Mouse (Mus musculus) right cerebral cortex, postnatal 4 days (tissue): ENCODE measurements at regions not wholly inside any gene's neighbourhood (a gene's known extent, or its start where the extent isn't known, plus 50 kb on each side); places are given as distances from the start of the nearest gene placed in this dataset.
A peak's percentile ranks its signal among the peaks of the same experiment; 100 is the strongest.

Experiments used
- DNase-seq: peaks from one replicate; pipeline ENCODE4 v3.0.0-alpha.2; 2022

- DNase-seq = no peak
Observed at GRCm38 (mm10) chr9:99800076-99800475, 75.9 kb downstream of the Sox14 start.

GRCm38 (mm10) chr9:99799387-99800021 is 76.5 kb downstream of the Sox14 start:
- DNase-seq = peak; percentile 17

GRCm38 (mm10) chr9:99797066-99797770 is 78.8 kb downstream of the Sox14 start:
- no peak for DNase-seq

- no peak for DNase-seq
Observed at GRCm38 (mm10) chr9:99792700-99793099, 75.6 kb upstream of the Cldn18 start.

GRCm38 (mm10) chr9:99786864-99787263 is 69.8 kb upstream of the Cldn18 start:
- DNase-seq = no peak

GRCm38 (mm10) chr9:99783156-99783555 is 66.1 kb upstream of the Cldn18 start:
- DNase-seq = no peak

GRCm38 (mm10) chr9:99782364-99783119 is 65.5 kb upstream of the Cldn18 start:
- DNase-seq = no peak

- no peak for DNase-seq
Observed at GRCm38 (mm10) chr9:99778871-99779270, 61.8 kb upstream of the Cldn18 start.

- no peak for DNase-seq
Observed at GRCm38 (mm10) chr9:99770696-99771095, 53.6 kb upstream of the Cldn18 start.
